Mouse (Mus musculus) neural tube, embryonic 15.5 days (tissue): ENCODE data around the gene Ppm1n. TPM values are rescaled to one million over a fixed set of nuclear protein-coding genes. Genes with fewer than 3 reads are reported as not detected.

Experiments
- polyA plus RNA-seq: library from polyadenylated mRNA; unstranded; fragments of >200 nt; fragmentation: Nextera tagmentation; extraction: Ambion mirVana; gene quantifications from 2 replicates; pipeline ENCODE4 v1.2.1, GENCODE M21; 2015

Ppm1n gene
- polyA plus RNA-seq, 1 experiment from 2014 or later = 1.3 TPM

Other genes starting within 250 kb of the Ppm1n start
- gene Rsph6a, start 225.4 kb downstream of the Ppm1n start, polyA plus RNA-seq = 0.24 TPM in 1 of 2 replicates, not detected in the other
- 30.3 and 35.8 TPM in 2 replicates for gene Dmwd, start 203.8 kb downstream of the Ppm1n start, polyA plus RNA-seq
- 10.0 and 14.9 TPM in 2 replicates for gene Dmpk, start 196.2 kb downstream of the Ppm1n start, polyA plus RNA-seq
- gene Six5, start 185.5 kb downstream of the Ppm1n start, polyA plus RNA-seq = 1.8 and 3.1 TPM in 2 replicates
- gene Gm4969, start 161.7 kb downstream of the Ppm1n start, polyA plus RNA-seq = 7.5 and 8.2 TPM in 2 replicates
- 15.5 and 17.0 TPM in 2 replicates for gene Fbxo46, start 160.2 kb downstream of the Ppm1n start, polyA plus RNA-seq
- gene Qpctl, start 130.8 kb downstream of the Ppm1n start, polyA plus RNA-seq = 21.7 and 24.5 TPM in 2 replicates
- 122 and 124 TPM in 2 replicates for gene Snrpd2, start 130.3 kb downstream of the Ppm1n start, polyA plus RNA-seq
- gene Gipr, start 113.9 kb downstream of the Ppm1n start, polyA plus RNA-seq = 1.2 and 2.1 TPM in 2 replicates
- gene Eml2, start 103.6 kb downstream of the Ppm1n start, polyA plus RNA-seq = 11.6 and 13.3 TPM in 2 replicates
- gene Gpr4, start 67.5 kb downstream of the Ppm1n start, polyA plus RNA-seq = 3.1 and 3.3 TPM in 2 replicates
- gene Opa3, start 51.7 kb downstream of the Ppm1n start, polyA plus RNA-seq = 37.8 and 37.9 TPM in 2 replicates
- gene Vasp, start 8.2 kb downstream of the Ppm1n start, polyA plus RNA-seq = 40.9 and 55.5 TPM in 2 replicates
- gene Rtn2, start 2.6 kb upstream of the Ppm1n start, polyA plus RNA-seq = 105 and 121 TPM in 2 replicates
- 0.09 and 0.18 TPM in 2 replicates for gene Fosb, start 30.0 kb upstream of the Ppm1n start, polyA plus RNA-seq
- 78.5 and 93.5 TPM in 2 replicates for gene Ercc1, start 64.7 kb upstream of the Ppm1n start, polyA plus RNA-seq
- 22.2 and 23.0 TPM in 2 replicates for gene Cd3eap, start 79.4 kb upstream of the Ppm1n start, polyA plus RNA-seq
- 1.9 and 2.1 TPM in 2 replicates for gene Ppp1r13l, start 79.7 kb upstream of the Ppm1n start, polyA plus RNA-seq
- gene Ercc2, start 101.9 kb upstream of the Ppm1n start, polyA plus RNA-seq = 21.6 and 22.2 TPM in 2 replicates
- gene Klc3, start 124.0 kb upstream of the Ppm1n start, polyA plus RNA-seq = 1.2 and 4.0 TPM in 2 replicates
- 16.6 and 38.6 TPM in 2 replicates for gene Ckm, start 124.7 kb upstream of the Ppm1n start, polyA plus RNA-seq
- gene Mark4, start 178.8 kb upstream of the Ppm1n start, polyA plus RNA-seq = 15.4 and 16.5 TPM in 2 replicates
- gene Exoc3l2, start 183.3 kb upstream of the Ppm1n start, polyA plus RNA-seq = 1.5 and 1.8 TPM in 2 replicates
- 3.9 and 5.0 TPM in 2 replicates for gene Bloc1s3, start 228.3 kb upstream of the Ppm1n start, polyA plus RNA-seq
- 39.2 and 58.6 TPM in 2 replicates for gene Trappc6a, start 228.3 kb upstream of the Ppm1n start, polyA plus RNA-seq
- gene Nkpd1, start 237.8 kb upstream of the Ppm1n start, polyA plus RNA-seq = 1.2 and 1.5 TPM in 2 replicates